Mouse (Mus musculus) E14TG2a.4 (cell line): ENCODE results near the gene Tbc1d16.

ENCODE experiments used
- CTCF ChIP-seq: conservative IDR thresholded peaks from 2 replicates; pipeline ENCODE4 v1.5.1; 2014; ENCODE audit warnings: low read length
- NANOG ChIP-seq: IDR thresholded peaks from 2 replicates; pipeline ENCODE4 v1.6.1; 2014; ENCODE audit warnings: borderline replicate concordance, low read length, mixed read lengths
- POU5F1 ChIP-seq: IDR thresholded peaks from 2 replicates; pipeline ENCODE4 v1.6.1; 2014; ENCODE audit warnings: low read length, borderline replicate concordance

DNA sequence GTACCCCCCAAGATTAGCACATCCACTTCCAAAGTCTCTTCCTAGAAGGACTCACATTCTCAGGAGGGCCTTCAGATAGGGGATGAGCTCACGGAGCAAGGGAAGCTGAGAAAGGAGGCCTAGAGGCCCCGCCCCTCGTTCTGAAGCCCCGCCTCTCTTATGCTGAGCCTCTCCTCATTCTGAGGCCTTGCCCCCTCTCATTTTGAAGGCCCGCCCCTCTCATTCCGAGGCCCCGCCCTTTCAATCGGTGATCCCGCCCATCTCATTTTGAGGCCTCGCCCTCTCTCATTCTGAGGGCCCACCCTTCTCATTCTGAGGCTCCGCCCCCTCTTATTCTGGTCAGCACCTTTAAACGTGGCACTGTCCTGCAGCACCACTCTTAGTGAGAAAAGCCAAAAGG, 82.2 kb downstream of the Tbc1d16 start:
- TF ChIP-seq CTCF (no peak), NANOG (no peak), POU5F1 (no peak)
